Mouse (Mus musculus): ENCODE results near the gene Slc8a3. TPM values are rescaled to one million over a fixed set of nuclear protein-coding genes. Genes with fewer than 3 reads are reported as not detected.

Gene Slc8a3
- total RNA-seq, 1 experiment: 0.09 TPM

DNA sequence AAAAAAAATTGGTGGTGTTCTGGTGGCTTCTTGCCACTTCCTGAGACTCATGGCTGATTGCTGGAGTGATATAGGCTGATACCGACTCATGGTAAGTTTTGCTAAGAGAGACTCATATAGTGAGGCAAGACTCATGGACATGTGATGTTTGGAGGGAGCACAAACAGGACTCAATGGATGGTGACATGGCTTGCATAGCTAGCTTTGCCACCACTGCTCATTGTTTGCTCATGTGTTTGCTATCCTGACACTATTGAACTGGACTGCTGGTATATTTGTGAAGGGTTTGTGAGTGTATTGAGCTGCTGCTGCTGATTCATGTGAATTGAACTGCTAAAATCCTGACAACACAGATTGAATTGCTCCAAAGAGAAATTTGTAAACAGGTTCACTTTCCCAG lies 95.8 kb downstream of the Slc8a3 start:
- in situ Hi-C loops (cut with MboI; ENCODE audit: low sequenced_read_pairs in 2 of 2, unreplicated experiment in 2 of 2): no loop called here
- no peak for DNase-seq (ENCODE audit: low read depth, low spot score)
- no peaks in the 10 kb centered on the region for H3K9me3 ChIP-seq (ENCODE audit: control insufficient read depth, insufficient read depth, low read depth, low read length)
- H3K36me3 ChIP-seq (ENCODE audit: control insufficient read depth, insufficient read depth, low read length, poor library complexity, severe bottlenecking): no peaks in the 10 kb centered on the region
- no peak overlapping the region for H3K4me3 ChIP-seq (ENCODE audit: insufficient read depth in 1 of 2, low read depth in 1 of 2, low read length in 2 of 2, poor library complexity in 1 of 2, severe bottlenecking in 1 of 2)
- no peaks in the 10 kb centered on the region for H3K4me1 ChIP-seq (ENCODE audit: control insufficient read depth in 2 of 2, insufficient read depth in 2 of 2, low read length in 2 of 2, poor library complexity in 1 of 2)
- TF ChIP-seq MAFK (IDR thresholded peaks at IDR 0.05; ENCODE audit: insufficient read depth, low read depth, low read length) (no peak), CHD2 (IDR thresholded peaks at IDR 0.05; ENCODE audit: low read depth, low read length) (no peak), ZC3H11A (IDR thresholded peaks at IDR 0.05; ENCODE audit: borderline replicate concordance, low read depth, low read length) (no peak), HCFC1 (IDR thresholded peaks at IDR 0.05; ENCODE audit: borderline replicate concordance, insufficient read depth, low read length) (no peak), ZNF384 (IDR thresholded peaks at IDR 0.05; ENCODE audit: low read depth, low read length) (no peak)
- H3K27ac ChIP-seq (ENCODE audit: insufficient read depth, low read depth, low read length, poor library complexity, severe bottlenecking): no peak overlapping the region
- H3K9ac ChIP-seq (ENCODE audit: insufficient read depth, low read depth, low read length, poor library complexity, severe bottlenecking): no peak overlapping the region

DNA sequence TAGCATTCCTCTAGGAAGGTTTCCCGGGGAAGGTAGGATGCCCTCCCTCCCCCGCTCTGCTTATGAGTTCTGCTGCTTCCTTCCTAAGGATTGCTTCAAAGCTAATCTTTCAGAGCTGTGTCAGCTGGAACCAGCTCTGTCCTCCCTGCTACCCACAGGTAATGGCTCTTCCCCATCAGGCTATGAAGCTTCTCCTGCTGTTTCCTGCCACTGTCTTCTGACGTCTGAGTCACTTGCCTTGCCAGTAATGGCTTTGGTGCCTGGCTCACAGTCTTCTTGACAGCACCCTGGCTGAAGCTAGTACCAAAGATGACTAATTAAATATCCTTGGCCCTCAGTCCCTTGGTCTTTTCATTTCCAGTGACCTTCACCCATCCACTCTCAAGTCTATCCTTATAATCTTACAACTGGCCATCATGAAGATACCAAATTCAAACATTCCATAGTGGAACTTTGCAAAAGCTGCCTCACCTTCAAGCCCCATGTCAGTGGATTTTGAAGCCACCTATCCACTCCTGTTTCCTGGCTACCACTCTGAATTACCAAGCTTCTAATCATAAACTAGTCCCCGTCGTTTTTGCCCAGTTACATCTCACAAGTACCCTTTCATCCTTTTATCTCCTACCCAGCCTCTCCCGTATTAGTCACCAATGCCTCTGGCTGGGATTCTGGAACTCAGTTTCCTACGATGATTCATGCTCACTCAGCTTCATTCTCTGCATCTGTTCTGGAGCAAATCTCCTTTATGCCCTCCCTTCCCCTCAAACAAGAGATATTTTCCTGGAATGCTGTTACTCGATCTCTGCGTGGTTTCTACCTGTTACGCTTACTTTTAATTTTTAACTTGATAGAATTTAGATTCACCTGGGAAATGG lies 97.3 kb downstream of the Slc8a3 start:
- TF ChIP-seq ZNF384 (IDR thresholded peaks at IDR 0.05; ENCODE audit: low read depth, low read length) (no peak), CHD2 (IDR thresholded peaks at IDR 0.05; ENCODE audit: low read depth, low read length) (no peak), HCFC1 (IDR thresholded peaks at IDR 0.05; ENCODE audit: borderline replicate concordance, insufficient read depth, low read length) (no peak), MAFK (IDR thresholded peaks at IDR 0.05; ENCODE audit: insufficient read depth, low read depth, low read length) (no peak), ZC3H11A (IDR thresholded peaks at IDR 0.05; ENCODE audit: borderline replicate concordance, low read depth, low read length) (no peak)
- Histone ChIP-seq H3K4me3 (ENCODE audit: insufficient read depth in 1 of 2, low read depth in 1 of 2, low read length in 2 of 2, poor library complexity in 1 of 2, severe bottlenecking in 1 of 2) (no peak overlapping the region), H3K9me3 (ENCODE audit: control insufficient read depth, insufficient read depth, low read depth, low read length) (no peaks in the 10 kb centered on the region), H3K4me1 (ENCODE audit: control insufficient read depth in 2 of 2, insufficient read depth in 2 of 2, low read length in 2 of 2, poor library complexity in 1 of 2) (no peaks in the 10 kb centered on the region), H3K36me3 (ENCODE audit: control insufficient read depth, insufficient read depth, low read length, poor library complexity, severe bottlenecking) (no peaks in the 10 kb centered on the region), H3K9ac (ENCODE audit: insufficient read depth, low read depth, low read length, poor library complexity, severe bottlenecking) (no peak overlapping the region), H3K27ac (ENCODE audit: insufficient read depth, low read depth, low read length, poor library complexity, severe bottlenecking) (no peak overlapping the region)
- DNase-seq (ENCODE audit: low read depth, low spot score): no peak
- in situ Hi-C loops (cut with MboI; ENCODE audit: low sequenced_read_pairs in 2 of 2, unreplicated experiment in 2 of 2): no loop called here

DNA sequence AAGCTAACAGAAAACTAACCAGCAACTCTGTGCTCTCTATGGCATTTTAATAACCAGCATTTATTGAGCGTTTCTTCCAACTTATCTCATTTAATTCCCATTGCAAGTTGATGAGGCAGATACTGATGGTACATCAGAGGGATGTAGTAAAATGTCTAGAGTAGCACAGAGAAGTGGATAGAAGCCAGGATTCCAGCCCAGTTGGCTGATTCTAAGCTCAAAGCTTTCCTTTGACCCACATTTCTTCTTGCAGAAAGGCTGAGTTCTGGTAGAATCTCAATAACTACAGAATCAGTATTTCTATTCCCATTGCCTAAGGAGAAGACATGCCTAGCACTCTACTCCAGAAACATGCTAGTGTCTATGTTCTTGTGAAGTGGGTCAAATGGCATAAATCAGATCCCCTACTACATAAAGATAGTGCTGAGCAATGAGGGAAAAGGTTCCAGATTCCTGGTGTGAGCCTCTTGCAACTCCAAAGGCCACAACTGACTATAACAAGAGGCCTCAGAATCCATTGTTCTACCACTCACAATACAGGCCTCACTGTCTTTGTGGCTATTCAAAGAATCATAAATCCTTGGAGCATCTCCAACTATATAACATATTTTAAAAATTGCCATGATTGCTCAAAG lies 99.1 kb downstream of the Slc8a3 start:
- no peak overlapping the region for H3K9ac ChIP-seq (ENCODE audit: insufficient read depth, low read depth, low read length, poor library complexity, severe bottlenecking)
- H3K4me3 ChIP-seq (ENCODE audit: insufficient read depth in 1 of 2, low read depth in 1 of 2, low read length in 2 of 2, poor library complexity in 1 of 2, severe bottlenecking in 1 of 2): no peak overlapping the region
- in situ Hi-C loops (cut with MboI; ENCODE audit: low sequenced_read_pairs in 2 of 2, unreplicated experiment in 2 of 2): no loop called here
- no peak for TF ChIP-seq CHD2 (IDR thresholded peaks at IDR 0.05; ENCODE audit: low read depth, low read length)
- TF ChIP-seq HCFC1 (IDR thresholded peaks at IDR 0.05; ENCODE audit: borderline replicate concordance, insufficient read depth, low read length): no peak
- TF ChIP-seq MAFK (IDR thresholded peaks at IDR 0.05; ENCODE audit: insufficient read depth, low read depth, low read length): no peak
- TF ChIP-seq ZC3H11A (IDR thresholded peaks at IDR 0.05; ENCODE audit: borderline replicate concordance, low read depth, low read length): no peak
- TF ChIP-seq ZNF384 (IDR thresholded peaks at IDR 0.05; ENCODE audit: low read depth, low read length): no peak
- no peak for DNase-seq (ENCODE audit: low read depth, low spot score)
- H3K27ac ChIP-seq (ENCODE audit: insufficient read depth, low read depth, low read length, poor library complexity, severe bottlenecking): no peak overlapping the region
- no peaks in the 10 kb centered on the region for H3K4me1 ChIP-seq (ENCODE audit: control insufficient read depth in 2 of 2, insufficient read depth in 2 of 2, low read length in 2 of 2, poor library complexity in 1 of 2)
- no peaks in the 10 kb centered on the region for H3K9me3 ChIP-seq (ENCODE audit: control insufficient read depth, insufficient read depth, low read depth, low read length)
- no peaks in the 10 kb centered on the region for H3K36me3 ChIP-seq (ENCODE audit: control insufficient read depth, insufficient read depth, low read length, poor library complexity, severe bottlenecking)

GRCm38 (mm10) chr12:81227767-81228460 lies 105.1 kb downstream of the Slc8a3 start:
- no peak overlapping the region for H3K9ac ChIP-seq (ENCODE audit: insufficient read depth, low read depth, low read length, poor library complexity, severe bottlenecking)
- in situ Hi-C loops (cut with MboI; ENCODE audit: low sequenced_read_pairs in 2 of 2, unreplicated experiment in 2 of 2): no loop called here
- TF ChIP-seq ZNF384 (IDR thresholded peaks at IDR 0.05; ENCODE audit: low read depth, low read length) (no peak), MAFK (IDR thresholded peaks at IDR 0.05; ENCODE audit: insufficient read depth, low read depth, low read length) (no peak), HCFC1 (IDR thresholded peaks at IDR 0.05; ENCODE audit: borderline replicate concordance, insufficient read depth, low read length) (no peak), ZC3H11A (IDR thresholded peaks at IDR 0.05; ENCODE audit: borderline replicate concordance, low read depth, low read length) (no peak), CHD2 (IDR thresholded peaks at IDR 0.05; ENCODE audit: low read depth, low read length) (no peak)
- no peaks in the 10 kb centered on the region for H3K36me3 ChIP-seq (ENCODE audit: control insufficient read depth, insufficient read depth, low read length, poor library complexity, severe bottlenecking)
- no peaks in the 10 kb centered on the region for H3K9me3 ChIP-seq (ENCODE audit: control insufficient read depth, insufficient read depth, low read depth, low read length)
- H3K4me3 ChIP-seq (ENCODE audit: insufficient read depth in 1 of 2, low read depth in 1 of 2, low read length in 2 of 2, poor library complexity in 1 of 2, severe bottlenecking in 1 of 2): no peak overlapping the region
- DNase-seq (ENCODE audit: low read depth, low spot score): no peak
- no peak overlapping the region for H3K27ac ChIP-seq (ENCODE audit: insufficient read depth, low read depth, low read length, poor library complexity, severe bottlenecking)
- no peaks in the 10 kb centered on the region for H3K4me1 ChIP-seq (ENCODE audit: control insufficient read depth in 2 of 2, insufficient read depth in 2 of 2, low read length in 2 of 2, poor library complexity in 1 of 2)
